Mouse (Mus musculus) layer of hippocampus, postnatal 36 days (tissue): ENCODE data around the gene Slc26a1. TPM values are rescaled to one million over a fixed set of nuclear protein-coding genes. Genes with fewer than 3 reads are reported as not detected.

Source experiments
- total RNA-seq, 2 experiments: library from RNA; stranded (reverse); gene quantifications; 2 replicates each; pipeline ENCODE4 v1.2.3; 2021

Gene Slc26a1
- total RNA-seq, 2 experiments from 2014 or later: 1.2 TPM

Other genes starting within 250 kb of the Slc26a1 start
- 100 to 1,000 TPM; 264 to 281 TPM for gene Atp5k, start 241.1 kb downstream of the Slc26a1 start, total RNA-seq
- 1 to 10 TPM in 1 of 2 experiments, under 1 TPM in 1; 0.57 to 1.1 TPM for gene Mfsd7a, start 226.7 kb downstream of the Slc26a1 start, total RNA-seq
- gene Pcgf3, start 214.3 kb downstream of the Slc26a1 start, total RNA-seq: 10 to 100 TPM; 50.9 to 55.5 TPM
- gene Cplx1, start 125.5 kb downstream of the Slc26a1 start, total RNA-seq: 100 to 1,000 TPM; 523 to 559 TPM
- gene Gak, start 45.8 kb downstream of the Slc26a1 start, total RNA-seq: 10 to 100 TPM; 89.4 to 97.6 TPM
- 10 to 100 TPM; 40.1 to 43.0 TPM for gene Tmem175, start 45.8 kb downstream of the Slc26a1 start, total RNA-seq
- 10 to 100 TPM; 13.9 to 16.0 TPM for gene Idua, start 15.2 kb downstream of the Slc26a1 start, total RNA-seq
- 10 to 100 TPM; 52.6 to 55.0 TPM for gene Dgkq, start 5.9 kb downstream of the Slc26a1 start, total RNA-seq
- gene Fgfrl1, start 16.8 kb upstream of the Slc26a1 start, total RNA-seq: 10 to 100 TPM; 20.8 to 29.5 TPM
- gene Rnf212, start 99.4 kb upstream of the Slc26a1 start, total RNA-seq: not detected
- gene Tmed11, start 119.8 kb upstream of the Slc26a1 start, total RNA-seq: not detected
- not detected for gene Vmn2r8, start 133.3 kb upstream of the Slc26a1 start, total RNA-seq
- gene Vmn2r9, start 177.0 kb upstream of the Slc26a1 start, total RNA-seq: not detected